Mouse (Mus musculus) midbrain, postnatal 0 days (tissue): ENCODE measurements at regions not wholly inside any gene's neighbourhood (a gene's known extent, or its start where the extent isn't known, plus 50 kb on each side); places are given as distances from the start of the nearest gene placed in this dataset.
"Not testable (repeated sequence)": the region's sequence is repeated elsewhere in the genome, so short reads cannot be mapped to it uniquely, and the experiment has no call there.

ENCODE experiments used
- ATAC-seq: fragments of 200-750 bp; cut with Nextera tagmentation; 2 replicates; pipeline ENCODE4 v1.8.0; 2017; ENCODE audit warnings: moderate number of reproducible peaks, mild to moderate bottlenecking, moderate TSS enrichment, moderate library complexity; ENCODE audit not compliant: low FRiP score
- DNase-seq: peaks from one replicate; pipeline ENCODE4 v3.0.0-alpha.2; 2015; ENCODE audit warnings: low spot score
- H3K27ac ChIP-seq: fragments of 300-500 bp; sonication (generic); 2 replicates; pipeline ENCODE4 v1.5.1; 2014; ENCODE audit warnings: low read depth, mild to moderate bottlenecking, low read length, mixed read lengths
- H3K27me3 ChIP-seq: fragments of 300-500 bp; sonication (generic); 2 replicates; pipeline ENCODE4 v1.6.1; 2014; ENCODE audit warnings: low read length, control low read depth, mixed read lengths; ENCODE audit not compliant: insufficient read depth
- H3K36me3 ChIP-seq: fragments of 300-500 bp; sonication (generic); 2 replicates; pipeline ENCODE4 v1.6.1; 2014; ENCODE audit warnings: low read length, control low read depth, mixed read lengths; ENCODE audit not compliant: insufficient read depth
- H3K4me1 ChIP-seq: fragments of 300-500 bp; sonication (generic); 2 replicates; pipeline ENCODE4 v1.6.1; 2014; ENCODE audit warnings: mild to moderate bottlenecking, control low read depth, antibody characterized with exemption, low read length, mixed read lengths; ENCODE audit not compliant: insufficient read depth
- H3K4me2 ChIP-seq: fragments of 300-500 bp; sonication (generic); 2 replicates; pipeline ENCODE4 v1.6.1; 2014; ENCODE audit warnings: low read depth, mild to moderate bottlenecking, low read length, mixed read lengths; ENCODE audit not compliant: poor library complexity, severe bottlenecking
- H3K4me3 ChIP-seq: fragments of 300-500 bp; sonication (generic); 2 replicates; pipeline ENCODE4 v1.5.1; 2014; ENCODE audit warnings: low read depth, mild to moderate bottlenecking, low read length, moderate library complexity
- H3K9ac ChIP-seq: fragments of 300-500 bp; sonication (generic); replicated peaks from 2 replicates; pipeline ENCODE4 v1.6.1; 2014; ENCODE audit warnings: mild to moderate bottlenecking, low read length, moderate library complexity, mixed read lengths; ENCODE audit not compliant: poor library complexity, severe bottlenecking
- H3K9me3 ChIP-seq: fragments of 300-500 bp; sonication (generic); 2 replicates; pipeline ENCODE4 v1.6.1; 2016; ENCODE audit warnings: low read length, control low read depth
- CTCF ChIP-seq: IDR thresholded peaks from 2 replicates; pipeline ENCODE4 v1.5.1; 2016; ENCODE audit warnings: antibody characterized with exemption, mild to moderate bottlenecking
- WGBS: fragments of 180-500 bp; shearing (Covaris S2); extraction: QIAGEN DNeasy Blood & Tissue Kit; methylation state at CpG from one replicate; pipeline ENCODE4 v1.1.7; 2014; 5-methylcytosine and 5-hydroxymethylcytosine counted together

DNA sequence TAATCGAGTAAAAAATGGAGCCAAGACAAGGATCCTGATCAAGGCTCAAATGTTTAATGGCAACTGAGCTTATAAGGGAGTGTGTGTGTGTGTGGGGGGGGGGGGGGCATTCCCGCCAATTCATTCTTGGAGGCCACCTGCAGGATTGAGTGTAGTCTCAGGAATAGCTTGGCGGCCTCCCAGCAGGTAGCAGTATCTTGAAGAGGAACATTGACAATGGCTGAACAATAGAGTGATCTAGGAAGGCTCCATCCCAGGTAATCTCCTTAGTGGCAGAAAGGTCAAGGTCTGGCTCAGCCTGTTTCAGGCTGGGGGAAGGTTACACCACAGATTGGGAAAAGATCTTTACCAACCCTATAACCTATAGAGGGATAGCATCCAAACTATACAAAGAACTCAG lies 1163.5 kb downstream of the Hace1 start:
- TF ChIP-seq CTCF = no peak
- ATAC-seq (no peak), DNase-seq (no peak)
- H3K4me1 ChIP-seq = no peaks in the 10 kb centered on the region
- no peak overlapping the region for H3K4me3 ChIP-seq
- no peaks in the 10 kb centered on the region for H3K36me3 ChIP-seq
- H3K9ac ChIP-seq = no peak overlapping the region
- 71% methylated on average over 3 of the region's 3 CpGs for WGBS
- H3K27me3 ChIP-seq = no peaks in the 10 kb centered on the region
- H3K4me2 ChIP-seq = no peak overlapping the region
- no peak overlapping the region for H3K27ac ChIP-seq
- no peaks in the 10 kb centered on the region for H3K9me3 ChIP-seq

DNA sequence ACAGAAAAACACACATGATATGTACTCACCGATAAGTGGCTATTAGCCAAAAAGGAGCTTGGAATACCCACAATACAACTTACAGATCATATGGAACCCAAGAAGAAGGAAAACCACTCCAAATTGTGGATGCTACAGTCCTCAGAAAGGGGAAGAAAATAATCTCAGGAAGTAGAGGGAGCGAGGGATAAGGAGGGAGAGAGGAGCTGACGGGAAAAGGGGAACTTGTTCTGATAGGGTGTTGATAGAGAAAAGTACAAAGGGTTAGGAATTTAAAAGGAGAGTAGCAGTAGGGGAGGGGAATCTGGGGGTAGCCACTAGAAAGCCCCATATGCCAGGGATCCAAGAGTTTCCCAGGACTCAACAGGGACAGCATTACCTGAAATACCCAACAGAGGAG lies 1164.5 kb downstream of the Hace1 start:
- no peak for ATAC-seq
- H3K27ac ChIP-seq = no peak overlapping the region
- no peak overlapping the region for H3K4me2 ChIP-seq
- no peak for TF ChIP-seq CTCF
- no peak overlapping the region for H3K9ac ChIP-seq
- 86% methylated on average over 3 of the region's 3 CpGs for WGBS
- DNase-seq = no peak
- H3K4me1 ChIP-seq = no peaks in the 10 kb centered on the region
- H3K9me3 ChIP-seq = no peaks in the 10 kb centered on the region
- no peaks in the 10 kb centered on the region for H3K36me3 ChIP-seq
- no peak overlapping the region for H3K4me3 ChIP-seq
- no peaks in the 10 kb centered on the region for H3K27me3 ChIP-seq

DNA sequence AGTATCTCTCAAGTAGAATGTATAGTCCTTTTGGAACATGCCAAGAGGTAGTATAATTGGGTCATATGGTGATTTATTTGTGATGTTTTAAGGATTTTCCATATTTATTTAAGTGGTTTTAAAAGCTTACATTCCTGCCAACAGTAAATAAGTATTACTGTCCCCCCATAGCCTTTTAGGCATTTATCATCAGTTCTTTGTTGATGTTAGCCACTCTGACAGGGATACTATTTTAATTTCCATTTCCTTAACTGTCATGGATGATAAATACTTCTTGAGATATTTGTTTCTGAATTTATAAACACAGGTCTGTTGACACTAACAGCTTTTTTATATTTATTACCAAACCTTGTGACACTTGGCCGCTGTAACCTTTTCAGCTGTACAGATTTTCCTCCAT lies 1183.3 kb downstream of the Hace1 start:
- Histone ChIP-seq H3K36me3 (no peaks in the 10 kb centered on the region), H3K9ac (no peak overlapping the region), H3K4me1 (no peaks in the 10 kb centered on the region), H3K4me2 (no peak overlapping the region), H3K9me3 (no peaks in the 10 kb centered on the region), H3K4me3 (no peak overlapping the region), H3K27me3 (no peaks in the 10 kb centered on the region), H3K27ac (no peak overlapping the region)
- 86% methylated on average over 1 of the region's 1 CpGs for WGBS
- ATAC-seq = no peak
- TF ChIP-seq CTCF = no peak
- DNase-seq = no peak

DNA sequence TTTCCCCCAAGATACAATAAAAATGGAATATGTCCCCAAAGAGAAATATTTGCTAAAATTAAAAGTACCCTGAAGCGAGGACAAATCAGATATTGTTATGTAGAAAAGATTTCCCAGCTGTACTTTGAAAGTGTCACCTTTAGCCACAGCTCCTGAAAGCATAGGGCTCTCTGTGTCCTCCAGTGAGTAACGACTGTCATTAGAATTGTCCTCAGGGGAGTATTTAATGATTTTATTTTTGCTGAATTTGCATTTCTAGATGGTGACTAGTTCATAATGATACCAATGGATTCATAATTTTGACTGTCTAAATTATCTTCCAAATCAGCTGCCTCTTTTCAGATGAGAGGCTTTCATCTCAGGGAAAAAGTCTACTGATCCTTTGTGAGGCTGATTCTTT lies 1201.1 kb downstream of the Hace1 start:
- no peak for DNase-seq
- no peak for TF ChIP-seq CTCF
- H3K4me3 ChIP-seq = no peak overlapping the region
- H3K27ac ChIP-seq = no peak overlapping the region
- H3K9me3 ChIP-seq = no peaks in the 10 kb centered on the region
- no peak overlapping the region for H3K9ac ChIP-seq
- WGBS = 71% methylated on average over 2 of the region's 2 CpGs
- no peaks in the 10 kb centered on the region for H3K4me1 ChIP-seq
- ATAC-seq = no peak
- no peak overlapping the region for H3K4me2 ChIP-seq
- H3K27me3 ChIP-seq = no peaks in the 10 kb centered on the region
- no peaks in the 10 kb centered on the region for H3K36me3 ChIP-seq

DNA sequence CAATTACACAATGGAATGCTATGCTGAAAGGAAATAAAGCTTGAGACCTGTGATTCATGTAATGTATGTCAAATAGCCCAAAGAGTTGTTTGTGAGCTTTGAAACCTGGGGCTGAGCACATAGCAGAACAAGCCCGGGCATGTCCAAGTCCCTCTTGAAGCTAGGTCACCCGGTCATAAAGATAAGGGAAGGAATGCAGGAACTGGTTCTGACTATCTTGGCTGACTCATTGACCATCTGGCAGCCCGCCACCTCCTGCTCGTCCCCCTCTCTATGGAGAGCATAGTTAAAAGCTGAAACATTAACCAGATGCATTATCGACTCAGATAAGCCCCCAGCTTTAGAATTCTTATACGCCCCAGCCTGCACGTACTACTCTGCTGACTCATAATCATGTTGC lies 1208.1 kb downstream of the Hace1 start:
- H3K27me3 ChIP-seq, H3K4me3 ChIP-seq, ATAC-seq, H3K27ac ChIP-seq, H3K4me2 ChIP-seq, H3K9ac ChIP-seq, H3K9me3 ChIP-seq, H3K36me3 ChIP-seq, DNase-seq, H3K4me1 ChIP-seq: not testable (repeated sequence)
- 90% methylated on average over 7 of the region's 7 CpGs for WGBS

DNA sequence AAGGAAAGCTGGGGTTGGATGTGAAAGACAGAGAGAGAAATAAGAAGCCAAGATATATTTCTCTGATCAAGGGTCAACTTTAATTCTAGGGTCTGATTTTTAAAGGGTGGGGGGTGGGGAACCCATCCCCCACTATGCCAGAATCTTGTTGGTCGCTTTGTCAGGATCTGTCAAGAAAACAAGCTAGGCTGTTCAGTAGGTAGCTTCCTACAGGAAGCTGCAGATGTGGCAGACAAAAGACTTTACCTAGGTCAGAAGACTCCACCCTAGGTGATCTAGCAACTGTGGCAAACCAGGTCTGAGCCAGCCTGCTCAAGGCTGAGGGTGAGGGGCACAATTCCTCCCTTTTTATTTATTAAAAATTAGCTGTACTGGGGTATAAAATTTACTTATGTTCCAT lies 1236.6 kb downstream of the Hace1 start:
- no peak for TF ChIP-seq CTCF
- DNase-seq (no peak), ATAC-seq (no peak)
- Histone ChIP-seq H3K36me3 (no peaks in the 10 kb centered on the region), H3K27ac (no peak overlapping the region), H3K4me1 (no peaks in the 10 kb centered on the region), H3K27me3 (no peaks in the 10 kb centered on the region), H3K9me3 (no peaks in the 10 kb centered on the region), H3K9ac (no peak overlapping the region), H3K4me2 (no peak overlapping the region), H3K4me3 (no peak overlapping the region)
- WGBS = 79% methylated on average over 1 of the region's 1 CpGs

DNA sequence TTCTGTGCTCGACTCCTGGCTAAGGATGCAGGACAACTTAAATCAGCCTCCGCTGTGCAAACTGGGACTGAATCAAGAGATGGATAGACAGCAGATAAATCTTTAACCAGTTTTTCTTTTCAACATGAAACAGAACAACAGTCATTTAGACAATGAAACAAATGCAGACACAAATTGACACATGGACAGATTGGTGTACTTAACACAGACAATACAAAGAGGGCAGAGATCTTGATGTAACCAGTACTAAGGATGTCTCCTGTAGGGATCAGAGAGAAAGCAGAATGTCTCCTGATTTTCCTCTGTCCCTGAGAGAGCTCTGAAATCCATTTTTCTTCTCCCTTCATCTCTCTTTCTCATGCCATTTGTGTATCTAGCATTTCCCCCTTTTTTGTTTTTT lies 1241.5 kb downstream of the Hace1 start:
- 82% methylated on average over 2 of the region's 2 CpGs for WGBS
- Histone ChIP-seq H3K36me3 (no peaks in the 10 kb centered on the region), H3K9me3 (no peaks in the 10 kb centered on the region), H3K9ac (no peak overlapping the region), H3K4me3 (no peak overlapping the region), H3K27me3 (no peaks in the 10 kb centered on the region), H3K27ac (no peak overlapping the region), H3K4me1 (no peaks in the 10 kb centered on the region), H3K4me2 (no peak overlapping the region)
- TF ChIP-seq CTCF = no peak
- DNase-seq = no peak
- no peak for ATAC-seq
